Mouse (Mus musculus) erythroblast, embryonic 14.5 days (primary cell): Measurements from ENCODE around the gene Hecw2.

Experiments used
- GATA1 ChIP-seq: IDR thresholded peaks from 2 replicates; pipeline ENCODE4 v1.6.1; 2012; ENCODE audit warnings: low read length, inconsistent platforms, mixed read lengths
- TAL1 ChIP-seq: IDR thresholded peaks from 3 replicates; pipeline ENCODE4 v1.6.1; 2012; ENCODE audit warnings: low read length, inconsistent platforms, mixed read lengths

- no peak for TF ChIP-seq GATA1
- TF ChIP-seq TAL1 = no peak
These were observed 7.4 kb downstream of the Hecw2 start for GRCm38 (mm10) chr1:54187579-54187978.
